Mouse (Mus musculus): ENCODE data around the gene Tfcp2.

DNA sequence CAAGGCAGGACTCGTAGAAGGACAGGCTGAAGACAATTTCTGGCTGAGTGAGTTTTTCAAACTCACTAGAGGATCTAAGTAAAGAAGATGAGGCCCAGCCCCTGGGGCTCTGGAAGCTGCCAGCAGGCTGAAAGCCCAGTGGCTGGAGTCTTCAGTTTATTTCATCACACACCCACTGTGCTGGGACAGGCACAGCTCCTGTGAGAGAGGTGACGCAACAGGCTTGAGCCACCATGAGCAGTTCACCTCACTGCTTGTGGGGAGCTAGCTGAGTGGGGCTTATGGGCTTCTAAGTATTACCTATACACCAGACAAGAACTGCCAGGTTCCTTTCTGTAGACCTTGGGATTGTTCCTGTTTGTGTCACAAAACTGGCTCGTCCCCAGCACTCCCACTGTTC lies 66.2 kb downstream of the Tfcp2 start:
- TF ChIP-seq CTCF (IDR thresholded peaks at IDR 0.05; ENCODE audit: extremely low read depth, insufficient read length, insufficient replicate concordance, low read depth, low read length), result no peak
- TF ChIP-seq POLR2A (IDR thresholded peaks at IDR 0.05; ENCODE audit: low read depth, low read length), result no peak

All from small intestine, adult 2 months (tissue).